Mouse (Mus musculus) T-helper 1 cell (primary cell): ENCODE data around the gene Kcne2.

ENCODE experiments used
- in situ Hi-C: fragments of 300-600 bp; cut with MboI, MseI; formaldehyde crosslinking; loops from one replicate; pipeline ENCODE4 v1.15.1; 2025; ENCODE audit warnings: high pct_unique_total_duplicates

Gene Kcne2

GRCm38 (mm10) chr16:92309126-92309525 is 16.9 kb downstream of the Kcne2 start:
- in situ Hi-C loops, result loop anchor here (10.0 kb wide), 2 partner anchors 156 to 854 kb away; no protein-coding TSS in a partner anchor

GRCm38 (mm10) chr16:92313953-92314741 is 22.0 kb downstream of the Kcne2 start:
- in situ Hi-C loops, result no loop called here

GRCm38 (mm10) chr16:92316049-92316738 is 24.0 kb downstream of the Kcne2 start:
- in situ Hi-C loops, result no loop called here

- in situ Hi-C loops, result no loop called here
These were observed 27.3 kb downstream of the Kcne2 start for GRCm38 (mm10) chr16:92319353-92320109.

GRCm38 (mm10) chr16:92320361-92320760 is 28.2 kb downstream of the Kcne2 start:
- in situ Hi-C loops, result no loop called here

- in situ Hi-C loops, result no loop called here
These were observed 29.2 kb downstream of the Kcne2 start, which contains the start of gene Fam243 for GRCm38 (mm10) chr16:92321341-92321740. Gene Fam243 (minus strand): TSS chr16:92321441.

- in situ Hi-C loops, result no loop called here
These were observed 32.3 kb downstream of the Kcne2 start for GRCm38 (mm10) chr16:92324309-92325061.

- in situ Hi-C loops, result no loop called here
These were observed 32.8 kb downstream of the Kcne2 start for GRCm38 (mm10) chr16:92325062-92325406.

GRCm38 (mm10) chr16:92327911-92328310 is 35.7 kb downstream of the Kcne2 start:
- in situ Hi-C loops, result no loop called here

- in situ Hi-C loops, result loop anchor here (10.0 kb wide), 2 partner anchors 124 to 1154 kb away; no protein-coding TSS in a partner anchor
These were observed 38.8 kb downstream of the Kcne2 start for GRCm38 (mm10) chr16:92330966-92331365.

- in situ Hi-C loops, result loop anchor here (10.0 kb wide), 2 partner anchors 120 to 1150 kb away; no protein-coding TSS in a partner anchor
These were observed 42.4 kb downstream of the Kcne2 start for GRCm38 (mm10) chr16:92334600-92334999.

GRCm38 (mm10) chr16:92336280-92336679 is 44.1 kb downstream of the Kcne2 start:
- in situ Hi-C loops, result loop anchor here (10.0 kb wide), 2 partner anchors 119 to 1149 kb away; no protein-coding TSS in a partner anchor

- in situ Hi-C loops, result no loop called here
These were observed 48.7 kb downstream of the Kcne2 start for GRCm38 (mm10) chr16:92340612-92341511.

- in situ Hi-C loops, result no loop called here
These were observed 53.0 kb downstream of the Kcne2 start for GRCm38 (mm10) chr16:92345177-92345576.

GRCm38 (mm10) chr16:92346297-92346916 is 54.2 kb downstream of the Kcne2 start:
- in situ Hi-C loops, result no loop called here
